Mouse (Mus musculus) ES-Bruce4 (cell line): ENCODE data around the gene Tpst1. TPM values are rescaled to one million over a fixed set of nuclear protein-coding genes. Genes with fewer than 3 reads are reported as not detected.

Source experiments
- H3K27ac ChIP-seq: 2 replicates; pipeline ENCODE4 v1.5.1; 2012; ENCODE audit warnings: low read length, inconsistent platforms; ENCODE audit not compliant: insufficient read depth
- H3K27me3 ChIP-seq: 2 replicates; pipeline ENCODE4 v1.6.1; 2012; ENCODE audit warnings: mild to moderate bottlenecking, low read length, inconsistent platforms; ENCODE audit not compliant: control insufficient read depth, poor library complexity, insufficient read depth, severe bottlenecking
- H3K36me3 ChIP-seq: 2 replicates; pipeline ENCODE4 v1.6.1; 2012; ENCODE audit warnings: inconsistent platforms, mild to moderate bottlenecking, low read length, moderate library complexity; ENCODE audit not compliant: control insufficient read depth, poor library complexity, insufficient read depth, severe bottlenecking
- H3K4me1 ChIP-seq: one replicate; pipeline ENCODE4 v1.8.1; 2011; ENCODE audit warnings: low read length; ENCODE audit not compliant: control insufficient read depth, insufficient read depth
- H3K4me3 ChIP-seq: 2 replicates; pipeline ENCODE4 v1.5.1; 2011; ENCODE audit warnings: low read depth, mild to moderate bottlenecking, low read length
- H3K9ac ChIP-seq: 2 replicates; pipeline ENCODE4 v1.6.1; 2012; ENCODE audit warnings: low read depth, mild to moderate bottlenecking, inconsistent platforms; ENCODE audit not compliant: poor library complexity, severe bottlenecking
- H3K9me3 ChIP-seq: replicated peaks from 2 replicates; pipeline ENCODE4 v1.6.1; 2012; ENCODE audit warnings: mild to moderate bottlenecking, low read length, inconsistent platforms; ENCODE audit not compliant: control insufficient read depth, poor library complexity, insufficient read depth, severe bottlenecking
- CTCF ChIP-seq: IDR thresholded peaks from one replicate; pipeline ENCODE4 v1.8.1; 2011; ENCODE audit warnings: low read depth, low read length
- EP300 ChIP-seq: IDR thresholded peaks from 2 replicates; pipeline ENCODE4 v1.6.1; 2011; ENCODE audit warnings: low read depth, low read length; ENCODE audit not compliant: insufficient read depth
- POLR2A ChIP-seq: IDR thresholded peaks from one replicate; pipeline ENCODE4 v1.8.1; 2011; ENCODE audit warnings: low read length; ENCODE audit not compliant: insufficient read depth
- polyA plus RNA-seq: library from polyadenylated mRNA; stranded (reverse); fragments of >200 nt; gene quantifications from 2 replicates; pipeline ENCODE4 v1.2.4, GENCODE M21; 2011; ENCODE audit warnings: low read depth; ENCODE audit not compliant: missing spikeins, insufficient read depth, insufficient read length

The Tpst1 gene
- polyA plus RNA-seq, 1 experiment, result 44.8 TPM

DNA sequence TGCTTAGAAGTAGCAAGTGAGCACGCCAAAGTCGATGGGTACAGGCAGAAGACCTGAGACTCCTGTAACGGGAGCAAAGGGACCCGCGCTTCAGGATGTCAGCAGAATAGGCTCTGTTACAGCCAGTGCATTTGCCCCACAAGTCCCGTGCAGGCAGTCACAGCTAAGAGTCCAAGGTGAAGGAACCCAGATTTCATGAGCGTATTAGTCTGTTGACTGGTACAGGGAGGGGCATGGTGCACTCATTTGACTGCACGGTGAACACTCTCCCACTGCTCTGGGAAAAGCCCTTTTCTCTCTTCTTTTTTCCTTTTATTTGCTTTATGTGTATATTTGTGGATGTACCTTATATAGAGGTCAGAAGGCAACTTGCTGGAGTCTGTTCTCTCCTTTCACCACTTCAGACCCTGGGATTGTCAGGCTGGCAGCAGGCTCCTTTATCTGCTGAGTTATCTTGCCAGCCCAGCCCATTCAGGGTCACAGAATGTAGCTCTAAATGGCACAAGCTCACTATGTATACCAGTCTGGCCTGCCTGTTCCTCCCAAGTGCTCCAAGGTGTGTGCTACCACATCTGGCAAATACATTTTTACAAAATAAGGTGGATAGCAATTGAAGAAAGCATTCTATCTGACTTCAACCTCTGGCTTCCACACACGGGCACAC, 111.2 kb downstream of the Tpst1 start:
- no peak overlapping the region for H3K4me3 ChIP-seq
- no peaks in the 10 kb centered on the region for H3K4me1 ChIP-seq
- no peaks in the 10 kb centered on the region for H3K27me3 ChIP-seq
- H3K9me3 ChIP-seq, result no peaks in the 10 kb centered on the region
- TF ChIP-seq POLR2A, result no peak
- TF ChIP-seq EP300, result no peak
- no peak for TF ChIP-seq CTCF
- no peak overlapping the region for H3K27ac ChIP-seq
- H3K9ac ChIP-seq, result no peak overlapping the region
- peaks cover 3% of the 10 kb centered on the region; the same call in 1 of the 2 replicates for H3K36me3 ChIP-seq

DNA sequence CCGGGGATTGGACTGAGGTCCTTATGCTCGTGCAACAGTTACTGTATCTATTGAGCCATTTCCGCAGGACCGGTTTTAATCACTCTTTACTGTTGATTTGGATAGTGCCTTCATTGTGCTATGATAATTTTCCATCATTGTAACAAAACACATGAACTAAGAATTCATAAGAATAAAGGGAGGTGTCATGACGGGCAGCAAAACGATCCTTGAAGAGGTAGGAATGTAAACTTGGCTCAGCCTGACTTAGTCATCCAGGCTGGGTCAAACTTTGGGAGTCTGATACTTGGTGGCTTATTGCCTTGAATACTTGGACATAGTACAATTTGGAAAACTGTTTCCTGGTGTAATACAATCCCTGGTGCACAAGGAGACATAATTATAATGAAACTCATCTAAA, 112.2 kb downstream of the Tpst1 start:
- H3K9me3 ChIP-seq, result no peaks in the 10 kb centered on the region
- H3K4me3 ChIP-seq, result no peak overlapping the region
- no peaks in the 10 kb centered on the region for H3K4me1 ChIP-seq
- H3K27ac ChIP-seq, result no peak overlapping the region
- TF ChIP-seq POLR2A (no peak), EP300 (no peak), CTCF (no peak)
- H3K36me3 ChIP-seq, result peaks cover 5% of the 10 kb centered on the region; the same call in 1 of the 2 replicates
- H3K9ac ChIP-seq, result no peak overlapping the region
- H3K27me3 ChIP-seq, result no peaks in the 10 kb centered on the region

Other genes starting within 250 kb of the Tpst1 start
- gene Sumf2, start 226.3 kb upstream of the Tpst1 start, polyA plus RNA-seq, result 58.6 and 61.0 TPM in 2 replicates
- gene Chchd2, start 185.9 kb upstream of the Tpst1 start, polyA plus RNA-seq, result 337 and 340 TPM in 2 replicates
- gene Zbed5, start 177.6 kb upstream of the Tpst1 start, polyA plus RNA-seq, result 12.9 and 13.1 TPM in 2 replicates
- gene Phkg1, start 174.8 kb upstream of the Tpst1 start, polyA plus RNA-seq, result 5.4 and 6.1 TPM in 2 replicates
- 1.3 and 4.3 TPM in 2 replicates for gene Nupr1l, start 164.8 kb upstream of the Tpst1 start, polyA plus RNA-seq
- 72.6 and 73.3 TPM in 2 replicates for gene Vkorc1l1, start 131.4 kb upstream of the Tpst1 start, polyA plus RNA-seq
- gene Gusb, start 70.3 kb upstream of the Tpst1 start, polyA plus RNA-seq, result 11.5 and 13.3 TPM in 2 replicates
- 60.7 and 63.4 TPM in 2 replicates for gene Asl, start 44.1 kb upstream of the Tpst1 start, polyA plus RNA-seq
- 25.7 and 30.0 TPM in 2 replicates for gene Crcp, start 44.0 kb upstream of the Tpst1 start, polyA plus RNA-seq
- 0.97 and 1.8 TPM in 2 replicates for gene Kctd7, start 71.5 kb downstream of the Tpst1 start, polyA plus RNA-seq
- gene Rabgef1, start 98.5 kb downstream of the Tpst1 start, polyA plus RNA-seq, result 29.9 and 34.8 TPM in 2 replicates
- gene Tmem248, start 143.8 kb downstream of the Tpst1 start, polyA plus RNA-seq, result 60.2 and 63.9 TPM in 2 replicates
- gene Sbds, start 182.2 kb downstream of the Tpst1 start, polyA plus RNA-seq, result 66.8 and 68.5 TPM in 2 replicates
- gene Tyw1, start 182.3 kb downstream of the Tpst1 start, polyA plus RNA-seq, result 27.7 and 27.8 TPM in 2 replicates